Mouse (Mus musculus): Measurements from ENCODE around the gene Agap3. TPM values are rescaled to one million over a fixed set of nuclear protein-coding genes. Genes with fewer than 3 reads are reported as not detected.

Agap3 gene
- total and polyA plus RNA-seq, 3 experiments: 116 to 203 (median 138) TPM

DNA sequence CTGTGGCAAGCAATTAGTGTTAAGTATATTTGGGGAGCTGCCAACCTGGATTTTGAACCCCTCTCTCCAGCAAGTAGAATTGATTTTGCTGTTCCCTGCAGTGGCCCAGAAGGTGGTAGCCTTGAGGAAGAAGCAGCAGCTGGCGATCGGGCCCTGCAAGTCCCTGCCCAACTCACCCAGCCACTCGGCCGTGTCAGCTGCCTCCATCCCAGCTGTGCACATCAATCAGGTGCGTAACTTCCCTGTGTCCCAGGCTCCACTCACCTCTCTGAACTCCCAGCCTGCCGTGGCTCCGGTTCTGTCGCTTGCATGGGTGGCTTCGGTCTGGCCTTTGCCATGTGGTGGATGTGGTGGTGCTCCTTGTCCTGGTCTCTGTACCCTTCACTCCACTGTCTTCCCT, 25.9 kb downstream of the Agap3 start:
- H3K4me1 ChIP-seq (ENCODE audit: control insufficient read depth in 1 of 2, insufficient read depth in 2 of 2, low read length in 2 of 2): 0 out of 4 replicates have a peak, but pooled peaks cover 0 to 2% of the 10 kb centered on the region in 2 experiments
- no peaks in the 10 kb centered on the region for H3K27me3 ChIP-seq (ENCODE audit: control insufficient read depth in 1 of 2, insufficient read depth in 2 of 2, low read length in 2 of 2)
- H3K4me3 ChIP-seq (ENCODE audit: control insufficient read depth in 1 of 2, insufficient read depth in 1 of 2, low read depth in 2 of 2, low read length in 2 of 2): no peak overlapping the region
- H3K36me3 ChIP-seq (ENCODE audit: control insufficient read depth in 1 of 2, insufficient read depth in 2 of 2, low read length in 2 of 2): peaks cover 0 to 8% of the 10 kb centered on the region in 2 experiments; a peak in 3 of 4 replicates
- no peak overlapping the region for H3K9ac ChIP-seq (ENCODE audit: control insufficient read depth, low read depth, low read length, poor library complexity, severe bottlenecking)
- no peaks in the 10 kb centered on the region for H3K9me3 ChIP-seq (replicated peaks; ENCODE audit: insufficient read depth, low read length)
- H3K27ac ChIP-seq (ENCODE audit: control insufficient read depth, low read depth, low read length): no peak overlapping the region
- TF ChIP-seq SIN3A (IDR thresholded peaks at IDR 0.05; ENCODE audit: low read length) (no peak), MYB (IDR thresholded peaks at IDR 0.05; ENCODE audit: low read depth, low read length) (no peak)
- no peak for DNase-seq (ENCODE audit: low read depth, low spot score)
- peaks cover 8% of the 10 kb centered on the region for H3K79me2 ChIP-seq (ENCODE audit: control insufficient read depth, insufficient read depth, low read length, poor library complexity)

DNA sequence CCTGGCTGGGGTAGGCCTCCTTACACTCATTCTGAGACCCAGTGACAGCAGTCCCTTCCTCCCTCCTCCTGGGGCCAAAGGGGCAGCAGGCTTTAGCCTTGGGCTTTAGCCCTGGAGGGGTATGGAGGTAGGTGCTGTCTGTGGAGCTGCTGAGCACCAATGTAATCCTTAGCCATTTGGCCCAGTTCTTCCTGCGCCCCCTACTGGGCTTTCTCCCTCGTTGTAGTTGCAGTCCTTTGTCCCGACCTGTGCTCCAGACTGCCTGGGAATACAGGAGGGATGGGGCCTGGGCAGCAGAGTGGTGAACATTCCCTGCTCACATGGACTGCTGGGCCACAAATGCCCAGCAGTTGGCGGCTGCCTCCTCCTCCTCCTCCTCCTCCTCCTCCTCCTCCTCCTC, 29.7 kb downstream of the Agap3 start:
- DNase-seq (ENCODE audit: low read depth, low spot score): peak; percentile 69
- H3K27me3 ChIP-seq (ENCODE audit: control insufficient read depth in 1 of 2, insufficient read depth in 2 of 2, low read length in 2 of 2): no peaks in the 10 kb centered on the region
- peaks cover 0 to 12% of the 10 kb centered on the region in 2 experiments; a peak in 2 of 4 replicates for H3K36me3 ChIP-seq (ENCODE audit: control insufficient read depth in 1 of 2, insufficient read depth in 2 of 2, low read length in 2 of 2)
- no peak overlapping the region for H3K9ac ChIP-seq (ENCODE audit: control insufficient read depth, low read depth, low read length, poor library complexity, severe bottlenecking)
- H3K4me1 ChIP-seq (ENCODE audit: control insufficient read depth in 1 of 2, insufficient read depth in 2 of 2, low read length in 2 of 2): no peaks in the 10 kb centered on the region
- H3K79me2 ChIP-seq (ENCODE audit: control insufficient read depth, insufficient read depth, low read length, poor library complexity): no peaks in the 10 kb centered on the region
- H3K9me3 ChIP-seq (replicated peaks; ENCODE audit: insufficient read depth, low read length): no peaks in the 10 kb centered on the region
- H3K4me3 ChIP-seq (ENCODE audit: control insufficient read depth in 1 of 2, insufficient read depth in 1 of 2, low read depth in 2 of 2, low read length in 2 of 2): no peak overlapping the region
- TF ChIP-seq CTCF (IDR thresholded peaks at IDR 0.05 in 2 of 3, conservative IDR thresholded peaks at IDR 0.05 in 1 of 3; ENCODE audit: control insufficient read depth in 1 of 3, insufficient read depth in 1 of 3, low read depth in 2 of 3, low read length in 3 of 3, poor library complexity in 1 of 3, severe bottlenecking in 1 of 3) (peak; percentile 72 to 78 (median 75)), SMC3 (IDR thresholded peaks at IDR 0.05; ENCODE audit: low read depth, low read length) (peak; percentile 37), ZC3H11A (IDR thresholded peaks at IDR 0.05; ENCODE audit: low read depth, low read length) (no peak)
- no peak overlapping the region for H3K27ac ChIP-seq (ENCODE audit: control insufficient read depth, low read depth, low read length)

DNA sequence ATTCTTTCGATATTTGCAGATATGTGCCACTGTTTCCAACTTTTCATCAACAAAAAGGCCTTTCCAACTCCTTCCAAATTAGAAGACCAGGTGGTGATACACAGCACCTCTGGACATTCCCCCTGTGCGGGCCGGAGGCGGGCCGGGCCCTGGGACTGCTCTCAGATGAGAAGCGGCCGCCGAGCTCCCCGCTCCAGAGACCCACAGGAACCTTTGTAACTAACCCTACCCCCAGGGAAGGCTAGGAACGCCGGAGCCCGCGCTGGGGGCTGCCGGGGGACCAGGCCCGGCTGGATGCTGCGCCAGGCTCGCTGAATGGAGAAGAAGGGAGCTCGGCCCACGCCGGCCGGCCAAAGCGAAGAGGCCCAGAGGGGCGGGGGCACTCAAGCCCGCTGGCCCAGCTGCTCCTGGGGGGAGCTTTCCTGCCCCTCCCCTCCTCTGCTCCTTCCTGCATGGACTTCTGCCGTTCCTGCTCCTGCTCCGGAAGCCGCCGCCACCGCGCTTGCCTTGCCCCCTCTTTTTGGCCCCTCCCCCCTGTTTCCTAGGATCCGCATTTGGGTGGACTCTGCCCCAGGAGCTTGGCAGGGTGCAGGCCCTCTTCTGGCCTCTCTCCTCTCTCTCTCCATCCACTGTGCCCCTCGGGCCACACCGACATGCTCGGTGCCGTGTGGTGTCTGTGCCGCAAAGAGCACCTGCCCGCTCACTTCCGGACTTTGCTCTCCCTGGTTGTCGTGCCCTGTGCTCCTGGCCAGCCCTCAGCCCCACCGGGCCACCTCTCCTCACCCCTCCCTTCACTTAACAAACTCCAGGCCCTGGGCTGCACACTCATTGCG, 30.5 kb downstream of the Agap3 start:
- DNase-seq (ENCODE audit: low read depth, low spot score): no peak
- Histone ChIP-seq H3K9ac (ENCODE audit: control insufficient read depth, low read depth, low read length, poor library complexity, severe bottlenecking) (no peak overlapping the region), H3K27me3 (ENCODE audit: control insufficient read depth in 1 of 2, insufficient read depth in 2 of 2, low read length in 2 of 2) (no peaks in the 10 kb centered on the region), H3K4me3 (ENCODE audit: control insufficient read depth in 1 of 2, insufficient read depth in 1 of 2, low read depth in 2 of 2, low read length in 2 of 2) (no peak overlapping the region), H3K9me3 (replicated peaks; ENCODE audit: insufficient read depth, low read length) (no peaks in the 10 kb centered on the region), H3K79me2 (ENCODE audit: control insufficient read depth, insufficient read depth, low read length, poor library complexity) (no peaks in the 10 kb centered on the region), H3K36me3 (ENCODE audit: control insufficient read depth in 1 of 2, insufficient read depth in 2 of 2, low read length in 2 of 2) (peaks cover 0 to 13% of the 10 kb centered on the region in 2 experiments; a peak in 2 of 4 replicates), H3K4me1 (ENCODE audit: control insufficient read depth in 1 of 2, insufficient read depth in 2 of 2, low read length in 2 of 2) (no peaks in the 10 kb centered on the region), H3K27ac (ENCODE audit: control insufficient read depth, low read depth, low read length) (no peak overlapping the region)
- TF ChIP-seq TCF12 (IDR thresholded peaks at IDR 0.05; ENCODE audit: low read depth, low read length) (no peak), MXI1 (IDR thresholded peaks at IDR 0.05; ENCODE audit: low read depth, low read length) (no peak), USF1 (IDR thresholded peaks at IDR 0.05; ENCODE audit: low read depth, low read length) (no peak), GABPA (IDR thresholded peaks at IDR 0.05; ENCODE audit: low read depth, low read length) (no peak), CHD1 (IDR thresholded peaks at IDR 0.05; ENCODE audit: low read depth, low read length) (no peak), RAD21 (IDR thresholded peaks at IDR 0.05; ENCODE audit: low read depth, low read length) (no peak), POLR2AphosphoS5 (IDR thresholded peaks at IDR 0.05; ENCODE audit: borderline replicate concordance, low read depth, low read length) (no peak), KAT2A (conservative IDR thresholded peaks at IDR 0.05; ENCODE audit: low read depth, low read length) (no peak), ETS1 (IDR thresholded peaks at IDR 0.05; ENCODE audit: low read depth, low read length) (no peak), MYC (IDR thresholded peaks at IDR 0.05; ENCODE audit: low read depth, low read length) (no peak), POLR2A (IDR thresholded peaks at IDR 0.05; ENCODE audit: control insufficient read depth in 1 of 2, insufficient read depth in 1 of 2, low read depth in 1 of 2, low read length in 2 of 2, poor library complexity in 1 of 2) (no peak)
